Mouse (Mus musculus) left cerebral cortex, adult 18-20 months (tissue): ENCODE data around the gene Fndc5. TPM values are rescaled to one million over a fixed set of nuclear protein-coding genes. Genes with fewer than 3 reads are reported as not detected.

Source experiments
- DNase-seq, 2 experiments: peaks; one replicate each; pipeline ENCODE4 v3.0.0; 2021 to 2022; ENCODE audit warnings: low spot score in 2 of 2, mixed read lengths in 1 of 2
- total RNA-seq, 2 experiments: library from RNA; stranded (reverse); gene quantifications; 2 replicates each; pipeline ENCODE4 v1.2.3; 2021

Gene Fndc5
- total RNA-seq, 2 experiments from 2014 or later = 55.0 to 63.3 TPM

DNA sequence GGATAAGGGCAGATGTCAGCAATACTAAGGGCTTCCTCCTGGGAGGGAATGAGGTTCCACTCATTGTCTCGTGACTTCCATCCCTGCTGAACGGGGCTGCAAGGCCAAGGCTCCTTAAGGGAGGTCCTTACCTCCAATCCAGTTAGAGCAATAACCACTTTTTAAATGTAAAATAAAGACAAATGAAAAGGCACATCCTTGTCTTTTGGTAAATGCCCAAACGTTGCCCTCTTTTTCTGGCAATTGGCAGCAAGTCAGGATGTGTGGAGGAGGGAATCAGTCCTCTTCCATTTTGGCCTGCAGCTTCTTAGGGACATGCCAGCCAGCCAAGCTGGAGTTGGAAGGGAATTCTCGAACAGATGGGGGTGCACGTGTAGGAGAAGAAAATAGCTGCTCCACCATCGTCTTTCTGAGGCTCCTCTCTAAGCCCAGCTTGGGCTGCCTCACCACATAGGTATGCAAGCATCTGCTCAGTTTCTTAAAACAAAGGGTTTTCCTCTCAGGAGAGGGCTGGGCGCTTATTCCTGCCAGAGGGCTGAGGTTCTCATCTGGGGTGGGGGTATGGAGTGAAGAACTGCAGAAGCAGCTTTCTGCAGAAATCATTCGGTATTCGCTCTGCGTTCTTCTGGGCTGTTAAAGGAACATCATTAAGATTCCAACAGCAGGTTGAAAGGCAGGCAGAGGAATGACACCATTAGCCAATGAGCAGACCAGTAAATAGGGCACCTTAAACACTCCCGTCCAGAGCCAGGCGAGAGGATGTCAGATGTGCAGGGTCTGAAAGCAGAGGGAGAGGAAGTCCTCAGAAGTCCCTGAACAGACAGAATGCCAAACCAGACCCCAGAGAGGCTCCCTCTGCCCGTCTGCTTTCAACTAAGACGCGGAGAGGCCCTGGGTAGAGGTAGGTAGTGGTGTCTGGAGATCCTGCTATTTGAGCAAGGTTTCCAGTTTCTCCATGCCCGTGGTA is 7.9 kb downstream of the Fndc5 start:
- peak; percentile 87 to 92 for DNase-seq

- no peak for DNase-seq
Measured at GRCm38 (mm10) chr4:129145411-129145810, 8.6 kb downstream of the Fndc5 start.

DNA sequence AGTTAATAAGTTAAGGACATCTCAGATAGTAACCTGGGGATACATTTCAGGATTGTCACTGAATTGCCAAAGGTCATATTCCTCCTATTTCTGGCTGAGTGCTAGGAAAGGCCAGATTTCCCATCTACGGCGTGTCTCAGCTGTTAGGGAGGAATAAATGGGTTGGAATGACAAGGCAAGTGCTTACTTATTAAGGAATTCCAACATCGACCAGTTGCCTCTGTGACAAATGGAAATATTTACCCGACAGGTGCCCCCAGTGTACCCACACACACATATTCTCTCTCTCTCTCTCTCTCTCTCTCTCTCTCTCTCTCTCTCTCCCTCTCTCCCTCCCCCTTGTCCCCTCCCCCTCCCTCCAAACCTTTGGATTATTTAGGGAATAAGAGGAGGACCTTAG is 9.1 kb downstream of the Fndc5 start:
- DNase-seq = no peak

DNA sequence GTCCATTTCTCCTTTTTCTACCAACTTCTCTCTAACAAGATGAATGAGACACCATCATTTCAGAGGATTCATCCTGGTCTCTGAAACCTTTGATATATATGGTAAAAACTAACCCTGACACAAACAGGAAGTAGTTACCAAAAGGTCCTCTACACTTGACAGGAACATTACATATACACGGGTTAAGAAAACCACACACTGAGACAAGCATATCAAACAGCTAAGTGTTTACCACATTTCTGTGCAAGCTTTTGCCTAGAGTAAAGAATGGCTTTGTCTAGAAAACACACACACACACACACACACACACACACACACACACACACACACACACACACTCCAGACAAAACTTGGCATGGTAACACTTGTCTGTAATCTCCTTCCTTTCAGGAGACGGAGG is 9.6 kb downstream of the Fndc5 start:
- no peak for DNase-seq

- no peak for DNase-seq
Measured at GRCm38 (mm10) chr4:129147552-129148103, 10.8 kb downstream of the Fndc5 start.

DNA sequence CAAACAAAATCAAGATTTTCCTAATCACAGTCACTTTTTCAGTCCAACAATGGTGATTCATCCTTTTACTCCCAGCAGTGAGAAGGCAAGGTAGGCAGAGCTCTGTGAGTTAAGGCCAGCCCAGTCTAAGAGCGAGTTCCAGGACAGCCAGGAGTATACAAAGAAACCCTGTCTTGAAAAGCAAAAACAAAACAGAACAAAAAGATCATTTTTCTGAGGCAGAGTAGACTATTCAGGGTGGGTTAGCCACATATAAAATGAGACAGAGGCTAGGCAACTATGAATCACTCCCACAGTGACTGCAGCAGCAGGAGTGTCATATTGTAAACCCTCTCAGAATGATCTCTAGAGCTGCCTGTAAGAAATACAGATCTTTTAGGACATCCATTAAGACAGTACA is 12.5 kb downstream of the Fndc5 start:
- no peak for DNase-seq

- DNase-seq = no peak
Measured at GRCm38 (mm10) chr4:129151276-129151811, 14.5 kb downstream of the Fndc5 start.

DNA sequence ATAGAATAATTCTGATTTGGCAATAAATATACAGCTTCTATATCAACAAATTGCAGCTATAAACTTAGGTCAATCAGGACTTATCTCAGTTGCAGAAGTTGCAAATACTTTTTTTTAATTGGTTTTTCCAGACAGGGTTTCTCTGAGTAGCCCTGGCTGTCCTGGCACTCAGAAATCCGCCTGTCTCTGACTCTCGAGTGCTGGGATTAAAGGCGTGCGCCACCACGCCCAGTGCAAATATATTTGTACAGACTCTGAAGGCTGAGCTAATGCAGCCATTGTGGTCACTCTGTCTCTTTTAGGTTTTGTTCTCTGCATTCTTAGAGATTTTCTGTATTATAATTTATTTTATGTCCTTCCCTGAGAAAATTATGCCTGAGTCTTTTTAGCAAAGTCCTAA is 20.7 kb downstream of the Fndc5 start:
- no peak for DNase-seq

DNA sequence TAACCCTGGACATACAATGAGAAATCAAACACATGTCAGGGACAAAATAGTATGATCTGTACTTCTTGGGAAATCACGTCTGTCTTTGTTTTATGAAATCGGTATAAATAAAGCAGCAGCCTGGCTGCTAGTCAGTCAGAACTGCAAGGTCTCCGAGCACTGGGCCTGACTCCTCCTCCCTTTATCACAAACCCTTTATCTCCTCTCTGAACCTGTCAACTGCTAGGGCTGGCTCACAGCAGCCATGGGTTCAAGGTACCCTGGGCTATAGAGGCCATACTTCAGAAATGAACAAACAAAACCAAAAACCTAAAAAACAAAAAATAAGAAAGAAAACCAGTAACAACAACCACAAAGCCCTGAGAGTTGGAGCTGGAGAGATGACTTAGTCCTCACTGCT is 21.8 kb downstream of the Fndc5 start:
- DNase-seq = no peak

- DNase-seq = no peak
Measured at GRCm38 (mm10) chr4:129161076-129161475, 24.3 kb downstream of the Fndc5 start.

DNA sequence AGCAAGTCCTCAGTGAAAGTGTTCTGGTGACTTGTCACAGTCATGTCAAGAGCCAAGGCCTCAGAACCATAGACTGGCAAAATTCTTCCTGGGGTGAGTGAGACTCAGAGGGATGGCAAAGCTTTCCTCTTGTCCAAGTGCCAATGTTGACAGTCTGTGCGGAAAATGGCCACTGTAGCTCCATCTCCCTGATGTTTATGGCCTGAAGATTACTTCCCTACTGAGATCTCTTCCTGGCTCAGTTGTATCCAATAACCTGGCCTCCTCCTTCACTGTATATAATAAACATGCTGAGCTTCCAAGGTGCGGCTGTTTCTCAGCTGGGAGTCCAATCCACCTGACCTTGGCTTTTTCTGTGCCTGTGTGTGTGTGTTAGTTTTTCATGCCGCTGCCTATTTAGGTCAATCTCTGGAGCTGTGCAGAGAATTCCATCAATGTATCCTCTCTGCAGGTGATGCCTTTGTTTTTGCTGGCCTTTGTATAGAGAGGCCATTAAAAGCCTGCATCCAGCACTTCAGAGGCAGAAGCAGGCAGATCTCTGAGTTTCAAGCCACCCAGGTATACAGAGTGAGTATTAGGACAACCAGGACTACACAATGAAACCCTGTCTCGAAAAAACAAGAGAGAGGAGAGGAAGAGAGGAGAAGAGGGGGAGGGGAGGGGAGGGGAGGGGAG is 24.9 kb downstream of the Fndc5 start:
- no peak for DNase-seq

GRCm38 (mm10) chr4:129172529-129172928 is 35.7 kb downstream of the Fndc5 start:
- DNase-seq = no peak

DNA sequence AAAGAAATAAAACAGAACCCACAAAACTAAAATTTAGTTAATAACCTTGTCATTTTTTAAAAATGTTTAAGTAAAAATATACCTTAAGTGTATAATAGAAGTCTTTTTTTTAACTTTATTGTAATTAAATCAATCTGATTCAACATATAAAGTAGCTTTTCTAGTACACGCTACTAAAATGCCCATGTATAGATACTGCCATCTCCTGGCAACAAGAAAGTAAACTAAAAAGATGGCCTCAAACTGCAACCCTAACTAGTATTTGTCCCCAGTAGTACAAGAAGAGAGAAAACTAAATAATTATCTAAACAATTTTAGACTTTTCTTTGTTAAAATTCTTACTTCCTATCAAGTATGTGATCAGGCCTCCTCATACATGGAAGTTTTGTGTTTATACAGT is 42.8 kb downstream of the Fndc5 start:
- no peak for DNase-seq

DNA sequence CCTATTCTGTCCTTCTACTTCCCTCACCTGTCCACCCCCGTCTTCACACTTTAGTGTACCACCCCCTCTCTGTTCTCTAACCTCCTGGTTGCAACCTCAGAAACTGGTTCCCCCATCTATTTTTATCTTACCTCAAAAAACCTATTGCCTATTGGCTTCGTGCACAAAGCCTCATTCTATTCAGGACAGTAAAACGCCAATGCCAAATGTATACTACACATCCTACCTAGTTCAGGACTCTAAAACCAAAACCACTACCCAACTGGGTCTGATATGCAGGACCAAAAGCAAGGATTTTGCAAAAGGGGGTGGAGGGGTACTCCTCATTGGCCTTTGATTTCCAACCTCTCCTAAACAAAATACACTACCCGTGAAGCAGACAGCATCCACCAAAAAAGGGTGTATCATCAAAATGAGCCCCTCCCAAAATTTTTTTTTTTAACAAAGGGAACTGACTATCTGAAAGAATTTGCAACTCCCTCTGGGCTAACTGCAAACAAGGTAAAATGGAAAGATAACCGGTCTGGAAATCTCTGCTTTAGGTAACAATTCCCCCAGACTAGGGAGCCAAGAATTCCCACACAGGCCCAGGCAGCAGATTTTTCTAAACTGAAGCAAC is 51.4 kb downstream of the Fndc5 start:
- no peak for DNase-seq

GRCm38 (mm10) chr4:129188803-129189541 is 52.2 kb downstream of the Fndc5 start:
- peak; percentile 45 to 46 for DNase-seq

GRCm38 (mm10) chr4:129189542-129190519 is 53.0 kb downstream of the Fndc5 start, which contains the start of the genes S100pbp and Yars:
TSS of gene S100pbp (minus strand) at chr4:129189727.
TSS of gene Yars (plus strand) at chr4:129189760.
- peak; percentile 94 to 96 for DNase-seq

DNA sequence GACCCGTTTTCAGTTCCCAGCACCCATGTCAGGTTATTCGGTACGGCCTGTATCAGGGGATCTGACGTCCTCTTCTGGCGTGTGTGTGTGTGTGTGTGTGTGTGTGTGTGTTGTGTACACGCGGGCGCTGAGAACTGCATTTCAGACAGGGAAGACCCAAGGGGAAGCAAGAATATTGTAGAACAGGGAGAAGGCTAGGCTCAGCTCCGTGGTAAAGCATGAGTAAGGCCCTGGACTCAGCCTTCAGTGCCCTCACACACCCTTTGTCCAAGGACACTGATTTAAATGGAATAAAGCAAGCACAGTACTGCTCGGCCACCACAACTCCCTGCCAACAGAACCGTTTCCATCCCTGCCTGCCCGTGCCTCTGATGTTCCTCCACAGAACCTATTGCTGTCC is 53.7 kb downstream of the Fndc5 start:
- DNase-seq = no peak

DNA sequence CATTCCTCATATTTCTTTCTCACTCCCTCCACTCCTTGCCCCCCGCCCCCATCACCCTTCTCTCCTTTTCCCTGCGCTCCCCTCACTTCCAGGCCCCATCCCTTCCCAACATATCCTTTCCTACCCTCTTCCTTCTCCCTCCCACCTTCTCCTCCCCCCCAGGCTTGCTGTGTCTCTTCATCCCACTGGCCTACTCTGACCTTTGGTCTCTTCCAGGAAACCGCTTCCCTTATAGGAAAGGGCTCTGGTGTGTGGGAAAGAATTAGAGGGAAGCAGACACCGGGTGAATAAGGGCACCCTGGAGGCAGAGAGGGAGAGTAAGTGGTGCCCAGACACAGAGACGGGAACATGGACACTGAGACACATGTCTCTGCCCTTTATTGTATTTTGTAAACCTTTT is 54.9 kb downstream of the Fndc5 start:
- DNase-seq = no peak
